Mouse (Mus musculus) olfactory bulb, adult 2 months (tissue): ENCODE data around the gene Dazl. TPM values are rescaled to one million over a fixed set of nuclear protein-coding genes. Genes with fewer than 3 reads are reported as not detected.

ENCODE experiments used
- H3K27ac ChIP-seq: fragments of 200-500 bp; 2 replicates; pipeline ENCODE4 v1.5.1; 2012; ENCODE audit warnings: low read depth, low read length; ENCODE audit not compliant: insufficient read depth
- H3K4me1 ChIP-seq: fragments of 200-500 bp; 2 replicates; pipeline ENCODE4 v1.6.1; 2012; ENCODE audit warnings: low read length; ENCODE audit not compliant: control insufficient read depth, insufficient read depth
- H3K4me3 ChIP-seq: fragments of 200-500 bp; 2 replicates; pipeline ENCODE4 v1.5.1; 2012; ENCODE audit warnings: mild to moderate bottlenecking, low read depth, low read length, moderate library complexity; ENCODE audit not compliant: insufficient read depth
- CTCF ChIP-seq: fragments of 200-500 bp; IDR thresholded peaks from 2 replicates; pipeline ENCODE4 v1.5.1; 2012; ENCODE audit warnings: low read depth, mild to moderate bottlenecking, low read length, moderate library complexity; ENCODE audit not compliant: insufficient read depth
- POLR2A ChIP-seq: fragments of 200-500 bp; IDR thresholded peaks from 2 replicates; pipeline ENCODE4 v1.6.1; 2012; ENCODE audit warnings: mild to moderate bottlenecking, low read depth, low read length, moderate library complexity; ENCODE audit not compliant: insufficient read depth
- WGBS: fragments of 180-500 bp; shearing (Covaris S2); methylation state at CpG from one replicate; pipeline ENCODE4 v1.1.7; 2018; 5-methylcytosine and 5-hydroxymethylcytosine counted together
- polyA plus RNA-seq: library from polyadenylated mRNA; stranded (reverse); fragments of >200 nt; gene quantifications from 2 replicates; pipeline ENCODE4 v1.2.4, GENCODE M21; 2012; ENCODE audit warnings: low replicate concordance; ENCODE audit not compliant: missing spikeins, insufficient read depth, insufficient read length

Gene Dazl
- polyA plus RNA-seq, 1 experiment: not detected

DNA sequence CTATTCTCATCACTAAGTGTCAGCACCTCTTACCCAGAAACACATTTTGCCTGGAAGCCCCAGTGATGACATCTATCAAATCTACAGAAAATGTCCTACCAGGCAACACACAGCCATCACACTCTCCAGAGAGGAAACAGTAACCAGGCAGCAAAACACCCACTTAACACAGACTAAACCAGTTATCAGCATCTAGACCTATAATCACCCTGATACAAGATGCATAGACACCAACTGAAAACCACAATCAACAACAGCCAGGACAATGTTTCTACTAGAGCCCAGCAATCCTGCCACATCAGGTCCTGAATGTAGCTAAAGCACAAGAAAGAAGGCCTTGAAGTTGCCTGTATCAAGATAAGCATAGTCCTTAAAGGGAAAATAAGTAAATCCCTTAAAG lies 25.4 kb upstream of the Dazl start:
- TF ChIP-seq POLR2A: no peak
- no peak for TF ChIP-seq CTCF
- Histone ChIP-seq H3K4me3 (no peak overlapping the region), H3K27ac (no peak overlapping the region), H3K4me1 (peaks cover 2% of the 10 kb centered on the region; the same call in 1 of the 2 replicates)

DNA sequence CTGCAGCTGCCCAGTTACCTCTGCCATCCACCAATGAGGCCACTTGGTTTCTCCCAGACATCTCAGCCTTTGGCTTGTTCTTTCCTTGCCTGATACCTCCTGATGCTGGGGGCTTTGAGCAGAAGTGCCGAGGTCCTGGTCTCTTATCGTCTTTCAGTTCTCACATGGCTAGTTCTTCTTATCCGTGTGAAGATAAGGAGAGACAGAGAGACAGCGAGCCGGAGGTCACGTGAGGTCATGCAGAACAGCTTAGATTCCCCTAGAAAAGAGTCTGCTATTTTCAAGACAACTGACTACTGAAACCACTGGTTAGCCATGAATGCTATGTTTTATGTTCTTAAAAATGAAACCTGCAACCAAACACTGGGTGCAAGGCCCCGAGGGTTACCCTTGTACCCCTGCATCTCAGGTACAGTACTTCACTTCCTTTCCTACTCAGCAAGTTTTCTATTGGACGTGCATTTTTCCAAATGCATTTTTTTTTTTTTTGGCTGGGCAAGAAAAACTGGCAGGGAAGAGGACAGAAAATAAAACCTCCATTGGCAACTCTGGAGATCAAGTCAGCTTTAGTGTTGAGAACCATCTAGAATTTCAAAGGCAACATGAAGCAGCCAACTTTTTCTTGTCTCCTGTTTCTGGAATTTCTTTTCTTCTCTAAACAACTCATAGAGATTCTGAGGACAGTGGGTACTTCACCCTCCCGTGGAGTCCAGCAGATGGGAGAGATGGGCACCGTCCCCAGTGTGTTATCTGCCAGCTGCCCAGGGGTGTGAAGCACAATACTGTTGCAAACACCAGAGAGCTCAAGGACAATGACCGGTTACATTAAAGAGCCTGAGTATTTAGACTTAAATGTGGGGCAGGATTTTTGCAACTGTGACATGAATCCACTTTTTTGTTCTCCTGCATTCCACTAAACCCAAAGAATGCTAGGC lies 23.0 kb upstream of the Dazl start:
- H3K4me1 ChIP-seq: peaks cover 2% of the 10 kb centered on the region; the same call in 1 of the 2 replicates
- no peak overlapping the region for H3K27ac ChIP-seq
- no peak overlapping the region for H3K4me3 ChIP-seq
- 72% methylated on average over 11 of the region's 11 CpGs for WGBS
- TF ChIP-seq POLR2A (no peak), CTCF (no peak)

- Histone ChIP-seq H3K4me3 (no peak overlapping the region), H3K27ac (no peak overlapping the region), H3K4me1 (no peaks in the 10 kb centered on the region)
- 84% methylated on average over 10 of the region's 10 CpGs for WGBS
- no peak for TF ChIP-seq CTCF
- no peak for TF ChIP-seq POLR2A
These were observed 16.8 kb upstream of the Dazl start for GRCm38 (mm10) chr17:50310148-50310802.

DNA sequence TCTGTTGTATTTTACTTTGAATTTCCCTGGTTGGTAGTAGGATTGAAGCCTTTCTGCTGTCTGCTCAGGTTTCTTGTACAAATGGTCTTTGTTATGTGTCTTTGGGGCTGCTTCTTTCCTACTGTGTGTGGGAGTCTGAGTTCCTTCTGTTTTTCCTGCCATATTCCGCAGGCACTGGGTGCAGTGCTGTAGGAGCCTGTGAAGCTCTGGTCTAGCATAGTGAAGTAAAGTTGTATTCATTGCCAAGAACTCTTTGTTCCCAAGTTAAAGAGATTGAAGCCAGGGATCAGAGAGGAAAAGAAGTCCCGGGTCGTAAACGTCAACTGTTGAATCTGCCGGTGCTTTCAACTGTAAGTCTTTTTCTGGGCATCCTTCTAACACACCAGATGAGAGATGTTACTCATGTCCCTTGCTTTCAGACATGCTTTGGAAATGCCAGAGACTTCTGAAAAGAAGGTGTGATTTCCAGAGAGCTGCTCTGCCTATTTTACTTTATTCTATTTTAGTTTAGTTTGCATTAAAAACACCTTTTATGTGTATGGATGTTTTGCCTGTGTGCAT lies 16.2 kb upstream of the Dazl start:
- TF ChIP-seq POLR2A (no peak), CTCF (no peak)
- no peaks in the 10 kb centered on the region for H3K4me1 ChIP-seq
- H3K27ac ChIP-seq: no peak overlapping the region
- WGBS: 43% methylated on average over 5 of the region's 5 CpGs
- no peak overlapping the region for H3K4me3 ChIP-seq

DNA sequence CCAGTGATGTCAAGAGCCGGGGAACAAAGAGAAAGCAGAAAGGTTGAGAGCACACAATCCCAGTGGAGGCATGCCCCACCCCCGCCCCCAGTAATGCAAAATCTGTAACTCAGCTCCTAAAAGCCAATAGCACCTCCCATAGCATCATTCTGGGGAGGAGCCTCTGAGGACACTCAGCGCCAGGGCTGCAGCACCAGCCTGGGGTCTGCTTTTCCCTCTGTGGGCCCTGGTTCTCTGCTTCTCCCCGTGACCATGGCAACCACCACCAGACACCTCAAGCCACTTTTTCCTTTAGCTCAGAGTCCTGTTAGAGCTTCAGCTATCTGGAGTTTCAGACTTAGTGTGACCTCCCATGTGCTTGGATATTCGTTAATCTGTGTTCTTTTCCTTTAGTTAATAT lies 15.4 kb upstream of the Dazl start:
- no peak overlapping the region for H3K27ac ChIP-seq
- 74% methylated on average over 5 of the region's 5 CpGs for WGBS
- H3K4me3 ChIP-seq: no peak overlapping the region
- no peaks in the 10 kb centered on the region for H3K4me1 ChIP-seq
- TF ChIP-seq CTCF: no peak
- no peak for TF ChIP-seq POLR2A

- no peak overlapping the region for H3K27ac ChIP-seq
- TF ChIP-seq POLR2A (no peak), CTCF (no peak)
- no peaks in the 10 kb centered on the region for H3K4me1 ChIP-seq
- H3K4me3 ChIP-seq: no peak overlapping the region
- 94% methylated on average over 10 of the region's 10 CpGs for WGBS
These were observed 14.7 kb upstream of the Dazl start for GRCm38 (mm10) chr17:50308059-50308647.

GRCm38 (mm10) chr17:50302867-50303266 lies 9.4 kb upstream of the Dazl start:
- Histone ChIP-seq H3K4me3 (no peak overlapping the region), H3K27ac (no peak overlapping the region), H3K4me1 (no peaks in the 10 kb centered on the region)
- 78% methylated on average over 3 of the region's 3 CpGs for WGBS
- TF ChIP-seq CTCF: no peak
- TF ChIP-seq POLR2A: no peak

DNA sequence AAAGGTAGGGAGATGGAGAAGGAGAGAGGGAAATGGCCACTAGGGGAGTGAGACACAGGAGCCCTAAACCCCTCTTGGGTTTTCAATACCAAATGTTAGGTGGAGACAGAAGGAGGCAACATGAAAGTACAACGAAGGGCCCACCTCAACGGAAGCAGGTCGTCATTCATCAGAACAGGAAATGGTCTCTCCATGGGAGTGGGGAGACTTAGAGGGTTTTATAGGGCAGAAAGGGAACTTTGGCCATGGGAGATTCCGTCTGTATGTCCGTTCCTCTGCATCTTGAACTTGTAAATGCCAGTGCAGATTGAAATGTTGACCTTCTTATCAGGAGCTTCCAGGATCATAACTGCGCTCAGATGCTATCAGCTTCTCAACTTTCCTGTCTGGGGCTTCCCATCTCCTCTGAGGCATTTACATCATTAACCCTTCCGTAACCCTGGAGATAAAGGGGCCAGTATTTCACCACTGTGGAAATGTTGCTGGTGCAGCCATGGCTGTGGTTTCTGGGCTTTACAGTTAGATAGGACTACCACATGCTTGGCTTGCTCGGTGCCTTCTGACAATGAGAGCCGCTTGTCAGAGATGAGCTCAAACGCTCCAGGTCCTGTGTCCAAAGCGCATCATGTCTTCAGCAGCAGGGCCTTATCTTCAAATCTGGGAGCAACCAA lies 6.9 kb upstream of the Dazl start:
- H3K4me3 ChIP-seq: no peak overlapping the region
- TF ChIP-seq POLR2A (no peak), CTCF (no peak)
- WGBS: 94% methylated on average over 11 of the region's 11 CpGs
- no peaks in the 10 kb centered on the region for H3K4me1 ChIP-seq
- no peak overlapping the region for H3K27ac ChIP-seq
